Mouse (Mus musculus): ENCODE results near the gene Map3k20. TPM values are rescaled to one million over a fixed set of nuclear protein-coding genes. Genes with fewer than 3 reads are reported as not detected.

The Map3k20 gene
- polyA plus RNA-seq, 1 experiment from 2014 or later = 16.9 TPM

GRCm38 (mm10) chr2:72254813-72255582 is 30.4 kb upstream of the Map3k20 start:
- Histone ChIP-seq H3K27ac (no peak overlapping the region), H3K79me2 (ENCODE audit: inconsistent target) (no peaks in the 10 kb centered on the region), H3K4me3 (ENCODE audit: inconsistent target) (no peak overlapping the region), H3K36me3 (ENCODE audit: inconsistent target) (no peaks in the 10 kb centered on the region)
- WGBS (ENCODE audit: missing documents) = 77% methylated on average over 14 of the region's 14 CpGs

GRCm38 (mm10) chr2:72260704-72261103 is 24.7 kb upstream of the Map3k20 start:
- H3K79me2 ChIP-seq (ENCODE audit: inconsistent target) = no peaks in the 10 kb centered on the region
- 0% methylated on average over 1 of the region's 1 CpGs for WGBS (ENCODE audit: missing documents)
- H3K36me3 ChIP-seq (ENCODE audit: inconsistent target) = no peaks in the 10 kb centered on the region
- H3K4me3 ChIP-seq (ENCODE audit: inconsistent target) = no peak overlapping the region
- H3K27ac ChIP-seq = peak overlapping the region; percentile 84

- Histone ChIP-seq H3K4me3 (ENCODE audit: inconsistent target) (no peak overlapping the region), H3K79me2 (ENCODE audit: inconsistent target) (no peaks in the 10 kb centered on the region), H3K27ac (peak overlapping the region; percentile 84), H3K36me3 (ENCODE audit: inconsistent target) (no peaks in the 10 kb centered on the region)
- WGBS (ENCODE audit: missing documents) = 48% methylated on average over 6 of the region's 6 CpGs
Observed at GRCm38 (mm10) chr2:72262814-72263480, 22.5 kb upstream of the Map3k20 start.

- 95% methylated on average over 4 of the region's 6 CpGs for WGBS (ENCODE audit: missing documents)
- H3K27ac ChIP-seq = no peak overlapping the region
- no peaks in the 10 kb centered on the region for H3K79me2 ChIP-seq (ENCODE audit: inconsistent target)
- H3K36me3 ChIP-seq (ENCODE audit: inconsistent target) = no peaks in the 10 kb centered on the region
- no peak overlapping the region for H3K4me3 ChIP-seq (ENCODE audit: inconsistent target)
Observed at GRCm38 (mm10) chr2:72267390-72267789, 18.0 kb upstream of the Map3k20 start.

GRCm38 (mm10) chr2:72269651-72270341 is 15.6 kb upstream of the Map3k20 start:
- peak overlapping the region; percentile 76 for H3K27ac ChIP-seq
- WGBS (ENCODE audit: missing documents) = 94% methylated on average over 2 of the region's 4 CpGs
- H3K36me3 ChIP-seq (ENCODE audit: inconsistent target) = no peaks in the 10 kb centered on the region
- H3K4me3 ChIP-seq (ENCODE audit: inconsistent target) = no peak overlapping the region
- no peaks in the 10 kb centered on the region for H3K79me2 ChIP-seq (ENCODE audit: inconsistent target)

- Histone ChIP-seq H3K36me3 (ENCODE audit: inconsistent target) (no peaks in the 10 kb centered on the region), H3K4me3 (ENCODE audit: inconsistent target) (no peak overlapping the region), H3K27ac (no peak overlapping the region), H3K79me2 (ENCODE audit: inconsistent target) (no peaks in the 10 kb centered on the region)
- 60% methylated on average over 4 of the region's 4 CpGs for WGBS (ENCODE audit: missing documents)
Observed at GRCm38 (mm10) chr2:72278247-72278873, 7.1 kb upstream of the Map3k20 start.

GRCm38 (mm10) chr2:72280524-72280923 is 4.9 kb upstream of the Map3k20 start:
- H3K4me3 ChIP-seq (ENCODE audit: inconsistent target) = no peak overlapping the region
- no peak overlapping the region for H3K27ac ChIP-seq
- no peaks in the 10 kb centered on the region for H3K79me2 ChIP-seq (ENCODE audit: inconsistent target)
- WGBS (ENCODE audit: missing documents) = 92% methylated on average over 5 of the region's 5 CpGs
- no peaks in the 10 kb centered on the region for H3K36me3 ChIP-seq (ENCODE audit: inconsistent target)

GRCm38 (mm10) chr2:72281971-72282370 is 3.5 kb upstream of the Map3k20 start:
- Histone ChIP-seq H3K79me2 (ENCODE audit: inconsistent target) (peaks cover 5% of the 10 kb centered on the region), H3K27ac (no peak overlapping the region), H3K36me3 (ENCODE audit: inconsistent target) (no peaks in the 10 kb centered on the region), H3K4me3 (ENCODE audit: inconsistent target) (no peak overlapping the region)
- 91% methylated on average over 14 of the region's 14 CpGs for WGBS (ENCODE audit: missing documents)

GRCm38 (mm10) chr2:72282733-72283132 is 2.7 kb upstream of the Map3k20 start:
- no peaks in the 10 kb centered on the region for H3K36me3 ChIP-seq (ENCODE audit: inconsistent target)
- no peak overlapping the region for H3K4me3 ChIP-seq (ENCODE audit: inconsistent target)
- WGBS (ENCODE audit: missing documents) = 71% methylated on average over 4 of the region's 4 CpGs
- no peak overlapping the region for H3K27ac ChIP-seq
- H3K79me2 ChIP-seq (ENCODE audit: inconsistent target) = peaks cover 13% of the 10 kb centered on the region

GRCm38 (mm10) chr2:72284689-72285088 is 748 bp upstream of the Map3k20 start:
- Histone ChIP-seq H3K4me3 (ENCODE audit: inconsistent target) (no peak overlapping the region), H3K27ac (no peak overlapping the region)

GRCm38 (mm10) chr2:72285888-72286661 is 638 bp downstream of the Map3k20 start:
- Histone ChIP-seq H3K36me3 (ENCODE audit: inconsistent target) (no peaks in the 10 kb centered on the region), H3K4me3 (ENCODE audit: inconsistent target) (peak overlapping the region; percentile 59), H3K79me2 (ENCODE audit: inconsistent target) (peaks cover 46% of the 10 kb centered on the region), H3K27ac (peak overlapping the region; percentile 57)
- WGBS (ENCODE audit: missing documents) = under 1% methylated on average over 60 of the region's 60 CpGs

More at GRCm38 (mm10) chr2:72284689-72285088, 748 bp upstream of the Map3k20 start:
- H3K36me3 ChIP-seq (ENCODE audit: inconsistent target) = no peaks in the 10 kb centered on the region
- WGBS (ENCODE audit: missing documents) = 81% methylated on average over 7 of the region's 7 CpGs
- peaks cover 32% of the 10 kb centered on the region for H3K79me2 ChIP-seq (ENCODE audit: inconsistent target)

GRCm38 (mm10) chr2:72287142-72287541 is 1.7 kb downstream of the Map3k20 start:
- Histone ChIP-seq H3K4me3 (ENCODE audit: inconsistent target) (peak overlapping the region; percentile 59; the same call in 1 of the 2 replicates), H3K36me3 (ENCODE audit: inconsistent target) (no peaks in the 10 kb centered on the region), H3K79me2 (ENCODE audit: inconsistent target) (peaks cover 57% of the 10 kb centered on the region), H3K27ac (no peak overlapping the region)
- WGBS (ENCODE audit: missing documents) = 70% methylated on average over 4 of the region's 4 CpGs

GRCm38 (mm10) chr2:72288932-72289534 is 3.6 kb downstream of the Map3k20 start:
- 97% methylated on average over 11 of the region's 11 CpGs for WGBS (ENCODE audit: missing documents)
- no peaks in the 10 kb centered on the region for H3K36me3 ChIP-seq (ENCODE audit: inconsistent target)
- H3K4me3 ChIP-seq (ENCODE audit: inconsistent target) = no peak overlapping the region
- no peak overlapping the region for H3K27ac ChIP-seq
- peaks cover 76% of the 10 kb centered on the region for H3K79me2 ChIP-seq (ENCODE audit: inconsistent target)
